Mouse (Mus musculus) lung, adult 2 months (tissue): ENCODE data around the gene Gzmg.

ENCODE experiments used
- CTCF ChIP-seq: fragments of 200-500 bp; IDR thresholded peaks from 2 replicates; pipeline ENCODE4 v1.5.1; 2011; ENCODE audit warnings: mild to moderate bottlenecking, low read length, control low read depth; ENCODE audit not compliant: insufficient read depth
- POLR2A ChIP-seq: fragments of 200-500 bp; IDR thresholded peaks from 2 replicates; pipeline ENCODE4 v1.6.1; 2011; ENCODE audit warnings: low read depth, mild to moderate bottlenecking, control low read depth, low read length, borderline replicate concordance; ENCODE audit errors: extremely low read depth

DNA sequence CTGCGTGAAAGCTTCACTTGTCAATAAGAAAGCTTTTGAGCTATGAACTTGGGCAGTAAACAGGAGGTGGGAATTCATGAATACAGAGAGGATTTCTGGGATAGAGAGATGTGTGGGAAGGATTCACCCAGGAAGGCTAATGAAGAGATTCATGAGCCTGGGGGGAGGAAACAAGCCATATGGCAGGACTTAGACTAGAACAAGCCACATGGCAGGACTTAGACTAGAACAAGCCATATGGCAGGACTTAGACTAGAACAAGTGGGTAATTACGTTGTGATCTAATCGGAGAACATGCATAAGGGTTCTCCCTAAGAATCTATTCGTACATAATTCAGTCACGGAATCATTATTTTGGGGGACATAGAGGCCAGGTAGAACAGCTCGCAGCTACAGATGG is 14.0 kb upstream of the Gzmg start:
- no peak for TF ChIP-seq CTCF
- no peak for TF ChIP-seq POLR2A
